Mouse (Mus musculus) embryonic facial prominence, embryonic 14.5 days (tissue): Measurements from ENCODE around the gene Clic6. TPM values are rescaled to one million over a fixed set of nuclear protein-coding genes. Genes with fewer than 3 reads are reported as not detected.

ENCODE experiments used
- ATAC-seq: fragments of 200-750 bp; cut with Nextera tagmentation; 2 replicates; pipeline ENCODE4 v1.8.0; 2017; ENCODE audit warnings: low read depth, moderate number of reproducible peaks, moderate TSS enrichment
- DNase-seq: peaks from one replicate; pipeline ENCODE4 v3.0.0-alpha.2; 2015; ENCODE audit warnings: low spot score
- H3K27ac ChIP-seq: fragments of 300-500 bp; sonication (generic); replicated peaks from 2 replicates; pipeline ENCODE4 v1.5.1; 2014; ENCODE audit warnings: low read depth, mild to moderate bottlenecking, low read length, moderate library complexity
- H3K27me3 ChIP-seq: fragments of 300-500 bp; sonication (generic); replicated peaks from 2 replicates; pipeline ENCODE4 v1.6.1; 2014; ENCODE audit warnings: low read length; ENCODE audit not compliant: control insufficient read depth, insufficient read depth
- H3K36me3 ChIP-seq: fragments of 300-500 bp; sonication (generic); 2 replicates; pipeline ENCODE4 v1.6.1; 2014; ENCODE audit warnings: low read length, mixed read lengths; ENCODE audit not compliant: control insufficient read depth, insufficient read depth
- H3K4me1 ChIP-seq: fragments of 300-500 bp; sonication (generic); 2 replicates; pipeline ENCODE4 v1.6.1; 2014; ENCODE audit warnings: antibody characterized with exemption, low read length; ENCODE audit not compliant: control insufficient read depth, insufficient read depth
- H3K4me2 ChIP-seq: fragments of 300-500 bp; sonication (generic); 2 replicates; pipeline ENCODE4 v1.6.1; 2014; ENCODE audit warnings: low read depth, mild to moderate bottlenecking, low read length, moderate library complexity, mixed read lengths
- H3K4me3 ChIP-seq: fragments of 300-500 bp; sonication (generic); 2 replicates; pipeline ENCODE4 v1.5.1; 2014; ENCODE audit warnings: low read depth, mild to moderate bottlenecking, low read length
- H3K9ac ChIP-seq: fragments of 300-500 bp; sonication (generic); 2 replicates; pipeline ENCODE4 v1.6.1; 2014; ENCODE audit warnings: low read depth, mild to moderate bottlenecking, low read length, moderate library complexity, mixed read lengths
- H3K9me3 ChIP-seq: fragments of 300-500 bp; sonication (generic); 2 replicates; pipeline ENCODE4 v1.6.1; 2016; ENCODE audit warnings: low read length; ENCODE audit not compliant: control insufficient read depth
- WGBS: fragments of 180-500 bp; shearing (Covaris S2); extraction: QIAGEN DNeasy Blood & Tissue Kit; methylation state at CpG from one replicate; pipeline ENCODE4 v1.1.7; 2014; 5-methylcytosine and 5-hydroxymethylcytosine counted together
- polyA plus RNA-seq: library from polyadenylated mRNA; unstranded; fragments of >200 nt; fragmentation: Nextera tagmentation; extraction: Ambion mirVana; gene quantifications from 2 replicates; pipeline ENCODE4 v1.2.1, GENCODE M21; 2014

Gene Clic6
- polyA plus RNA-seq, 1 experiment from 2014 or later, result 4.1 TPM

DNA sequence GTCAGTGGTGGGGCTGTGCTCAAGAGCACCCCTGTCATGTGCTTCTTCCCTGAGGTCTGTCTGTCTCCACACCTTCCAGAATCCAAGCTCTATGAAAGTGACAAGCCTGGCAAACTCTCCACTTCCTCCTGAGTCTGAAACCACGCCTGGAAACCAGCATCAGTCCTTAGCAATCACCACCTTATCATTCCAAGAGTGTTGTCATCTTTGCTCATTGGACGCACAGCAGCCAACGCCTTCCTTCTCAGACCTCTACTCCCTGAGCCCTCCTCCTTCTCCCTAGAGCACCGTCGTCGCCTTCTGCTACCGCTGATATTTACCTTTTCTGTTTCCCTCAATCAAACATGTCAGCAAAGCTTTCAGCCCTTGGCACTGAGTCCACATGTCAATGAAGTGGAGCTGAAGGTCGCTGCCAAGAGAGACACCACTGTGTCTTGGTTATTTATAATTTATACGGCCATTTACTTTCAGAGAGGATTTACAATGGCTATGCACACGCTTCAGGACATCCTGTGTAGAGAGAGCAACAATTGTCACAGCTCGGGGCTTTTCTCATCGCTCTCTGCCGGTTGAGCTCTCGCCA, 21.1 kb upstream of the Clic6 start:
- Histone ChIP-seq H3K27me3 (no peaks in the 10 kb centered on the region), H3K36me3 (no peaks in the 10 kb centered on the region), H3K4me1 (peaks cover 12% of the 10 kb centered on the region), H3K9me3 (no peaks in the 10 kb centered on the region), H3K27ac (no peak overlapping the region), H3K4me2 (peak overlapping the region; percentile 85), H3K9ac (no peak overlapping the region), H3K4me3 (peak overlapping the region; percentile 90)
- ATAC-seq (no peak), DNase-seq (no peak)
- WGBS, result 50% methylated on average over 14 of the region's 14 CpGs

DNA sequence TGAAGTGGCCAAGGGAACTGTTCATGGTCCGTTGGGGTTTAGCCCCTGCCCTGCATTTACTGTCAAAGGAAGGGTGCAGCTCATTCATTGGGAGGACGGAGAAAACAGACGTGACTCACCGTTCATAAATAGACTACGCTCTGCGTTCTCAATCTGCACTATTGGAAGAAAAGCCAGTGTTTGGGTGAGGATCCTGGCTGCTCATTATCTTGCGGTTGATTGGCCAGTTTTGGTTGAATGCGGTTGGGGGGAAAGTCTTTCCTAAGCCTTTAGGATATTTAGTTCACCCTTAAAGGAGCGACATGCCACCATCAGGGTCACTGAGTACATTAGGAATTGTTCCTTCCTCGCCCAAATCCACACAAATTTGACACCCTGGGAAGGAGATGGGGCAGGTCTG, 20.3 kb upstream of the Clic6 start:
- WGBS, result 7% methylated on average over 10 of the region's 10 CpGs

DNA sequence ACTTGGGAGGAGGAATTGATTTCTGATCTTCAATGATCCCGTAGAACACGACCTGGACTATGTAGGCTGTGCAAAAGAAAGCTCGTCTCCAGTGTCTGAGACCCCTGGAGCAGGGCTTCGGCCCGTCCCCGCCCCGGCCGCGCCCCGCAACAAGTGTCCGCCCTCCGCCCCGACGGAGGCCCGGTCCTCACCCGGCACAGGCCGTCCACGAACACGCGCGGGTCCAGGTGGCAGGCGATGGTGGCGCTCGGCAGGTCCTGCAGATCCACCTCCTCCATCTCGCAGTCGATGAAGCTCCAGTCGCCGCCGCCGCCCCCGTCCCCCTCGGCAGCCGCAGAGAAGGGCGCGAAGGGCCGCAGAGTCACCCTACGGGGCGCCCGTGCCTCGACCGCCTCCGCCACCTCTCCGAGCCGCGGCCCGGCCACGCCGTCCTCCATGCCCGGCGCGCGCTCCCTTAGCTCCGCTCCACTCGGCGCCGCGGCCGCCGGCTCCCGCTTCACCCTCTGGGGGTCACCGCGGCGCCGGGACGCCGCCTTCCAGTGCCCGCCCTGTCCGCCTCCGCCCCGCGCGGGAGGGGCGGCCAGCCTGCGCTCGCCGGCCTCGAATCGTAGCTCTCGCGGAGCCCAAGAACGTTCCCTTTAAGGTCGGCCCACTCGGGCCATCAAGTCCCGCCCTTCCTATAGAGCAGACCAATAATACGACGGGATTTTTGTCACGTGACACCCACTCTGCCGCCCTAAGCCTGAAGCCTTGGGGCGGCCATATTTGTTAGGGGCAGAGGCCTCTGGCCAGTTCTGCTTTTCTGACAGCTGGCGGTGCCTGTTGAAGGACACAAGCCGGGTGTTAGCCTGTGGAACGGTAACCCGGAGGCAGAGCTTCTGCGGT, 19.7 kb upstream of the Clic6 start:
- Histone ChIP-seq H3K9ac (peak overlapping the region; percentile 86), H3K36me3 (no peaks in the 10 kb centered on the region), H3K27me3 (no peaks in the 10 kb centered on the region), H3K4me2 (peak overlapping the region; percentile 85), H3K27ac (0 out of 2 replicates have a peak overlapping the region, but pooled peaks have one; percentile 39), H3K9me3 (no peaks in the 10 kb centered on the region), H3K4me1 (peaks cover 12% of the 10 kb centered on the region), H3K4me3 (peak overlapping the region; percentile 90)
- ATAC-seq (peak; percentile 99), DNase-seq (peak; percentile 99)
- WGBS, result under 1% methylated on average over 32 of the region's 94 CpGs

More for the DNA sequence above, 20.3 kb upstream of the Clic6 start:
- ATAC-seq, result no peak
- Histone ChIP-seq H3K9me3 (no peaks in the 10 kb centered on the region), H3K4me2 (peak overlapping the region; percentile 85), H3K27ac (no peak overlapping the region), H3K4me1 (peaks cover 12% of the 10 kb centered on the region), H3K27me3 (no peaks in the 10 kb centered on the region), H3K36me3 (no peaks in the 10 kb centered on the region), H3K9ac (peak overlapping the region; percentile 86), H3K4me3 (peak overlapping the region; percentile 90)
- DNase-seq, result no peak

DNA sequence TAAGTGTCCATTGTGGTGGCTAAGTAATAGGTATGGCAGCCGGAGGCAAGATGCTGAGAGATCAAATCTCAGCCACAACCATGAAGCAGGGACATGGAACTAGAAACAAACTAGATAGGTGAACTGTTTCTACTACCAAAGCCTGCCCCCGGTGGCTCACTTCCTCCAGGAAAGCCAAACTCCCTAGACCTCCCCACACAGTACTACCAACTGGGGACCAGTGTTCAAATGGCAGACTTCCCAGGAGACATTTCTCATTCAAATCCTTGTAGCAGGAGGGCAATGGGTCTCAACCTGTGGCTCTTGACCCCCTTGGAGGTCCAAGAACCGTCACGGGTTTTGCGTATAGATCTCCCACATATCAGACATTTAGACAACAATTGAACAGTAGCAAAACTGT, 18.5 kb upstream of the Clic6 start:
- H3K27ac ChIP-seq, result no peak overlapping the region
- no peak overlapping the region for H3K4me2 ChIP-seq
- H3K4me1 ChIP-seq, result peaks cover 12% of the 10 kb centered on the region
- no peaks in the 10 kb centered on the region for H3K27me3 ChIP-seq
- no peak overlapping the region for H3K9ac ChIP-seq
- H3K36me3 ChIP-seq, result no peaks in the 10 kb centered on the region
- no peak for ATAC-seq
- 67% methylated on average over 5 of the region's 5 CpGs for WGBS
- H3K4me3 ChIP-seq, result no peak overlapping the region
- no peaks in the 10 kb centered on the region for H3K9me3 ChIP-seq
- DNase-seq, result no peak

DNA sequence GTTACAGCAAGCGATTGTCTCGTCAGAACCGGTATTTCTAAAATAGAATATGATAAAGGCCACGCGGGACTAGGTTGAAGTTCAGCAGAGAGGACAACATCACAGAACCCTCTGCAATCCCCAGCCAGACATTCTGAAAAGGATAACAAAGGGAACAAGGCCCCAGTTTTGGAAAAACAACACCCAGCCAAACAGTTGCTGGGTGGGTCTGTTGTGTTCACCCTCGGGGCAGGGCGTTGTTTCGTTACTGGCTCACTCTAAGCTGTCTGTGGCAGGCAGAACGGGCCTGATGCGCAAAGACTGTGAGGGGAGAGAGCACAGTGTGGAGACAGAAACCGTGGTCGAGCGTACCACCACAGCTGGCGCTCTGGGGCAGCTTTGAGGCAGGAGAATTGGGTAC, 17.1 kb upstream of the Clic6 start:
- 71% methylated on average over 14 of the region's 14 CpGs for WGBS
- peak; percentile 17 for DNase-seq
- no peak overlapping the region for H3K27ac ChIP-seq
- H3K27me3 ChIP-seq, result no peaks in the 10 kb centered on the region
- H3K9me3 ChIP-seq, result no peaks in the 10 kb centered on the region
- H3K9ac ChIP-seq, result no peak overlapping the region
- peaks cover 12% of the 10 kb centered on the region for H3K4me1 ChIP-seq
- H3K36me3 ChIP-seq, result no peaks in the 10 kb centered on the region
- no peak for ATAC-seq
- H3K4me3 ChIP-seq, result no peak overlapping the region
- H3K4me2 ChIP-seq, result no peak overlapping the region

DNA sequence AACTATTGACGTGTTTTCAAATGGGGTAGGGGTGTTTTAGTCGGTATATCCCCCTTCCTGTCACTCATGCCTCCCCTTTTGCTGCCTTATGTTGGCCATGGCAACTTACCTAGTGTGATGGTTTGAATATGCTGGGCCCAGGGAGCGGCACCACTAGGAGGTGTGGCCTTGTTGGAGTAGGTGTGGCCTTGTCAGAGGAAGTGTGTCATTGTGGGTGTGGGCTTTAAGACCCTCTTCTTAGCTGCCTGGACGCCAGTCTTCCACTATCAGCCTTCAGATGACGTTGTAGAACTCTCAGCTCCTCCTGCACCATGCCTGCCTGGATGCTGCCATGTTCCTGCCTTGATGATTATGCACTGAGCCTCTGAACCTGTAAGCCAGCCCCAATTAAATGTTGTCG, 14.8 kb upstream of the Clic6 start, which contains the start of gene Rcan1:
TSS of gene Rcan1 (minus strand) at position 162 of the 400 bp plus-strand sequence.
- Histone ChIP-seq H3K4me3 (no peak within 1 kb of the TSS), H3K4me1 (no peaks in the 10 kb centered on the region), H3K36me3 (no peaks in the 10 kb centered on the region), H3K27ac (no peak within 1 kb of the TSS), H3K4me2 (no peak within 1 kb of the TSS), H3K9me3 (no peaks in the 10 kb centered on the region), H3K27me3 (no peaks in the 10 kb centered on the region), H3K9ac (no peak within 1 kb of the TSS)
- 62% methylated on average over 6 of the region's 6 CpGs for WGBS
- ATAC-seq (no peak), DNase-seq (no peak)

DNA sequence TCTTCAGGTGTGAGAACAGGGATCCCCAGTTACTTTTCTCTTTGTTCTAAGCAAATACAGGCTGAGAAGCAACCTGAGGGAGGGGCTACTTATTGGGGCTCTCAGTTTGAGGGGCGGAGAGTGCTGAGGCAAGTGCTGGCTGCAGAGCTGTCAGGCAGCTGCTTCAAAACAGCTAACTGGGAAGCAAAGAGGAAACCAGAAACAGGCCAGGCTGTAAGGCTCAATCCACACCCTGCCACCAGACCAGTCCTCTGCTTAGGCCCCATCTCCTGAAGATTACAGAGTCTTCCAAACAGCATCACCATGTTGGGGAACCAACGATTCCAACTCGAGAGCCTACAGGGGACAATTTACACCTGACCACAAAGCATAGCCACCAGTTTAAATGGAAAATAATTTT, 12.6 kb upstream of the Clic6 start:
- 0 out of 2 replicates have a peak, but pooled peaks cover 3% of the 10 kb centered on the region for H3K27me3 ChIP-seq
- no peaks in the 10 kb centered on the region for H3K4me1 ChIP-seq
- no peaks in the 10 kb centered on the region for H3K36me3 ChIP-seq
- DNase-seq, result no peak
- H3K4me3 ChIP-seq, result no peak overlapping the region
- no peak overlapping the region for H3K27ac ChIP-seq
- no peak overlapping the region for H3K4me2 ChIP-seq
- H3K9ac ChIP-seq, result no peak overlapping the region
- WGBS, result 88% methylated on average over 3 of the region's 3 CpGs
- ATAC-seq, result no peak
- no peaks in the 10 kb centered on the region for H3K9me3 ChIP-seq

DNA sequence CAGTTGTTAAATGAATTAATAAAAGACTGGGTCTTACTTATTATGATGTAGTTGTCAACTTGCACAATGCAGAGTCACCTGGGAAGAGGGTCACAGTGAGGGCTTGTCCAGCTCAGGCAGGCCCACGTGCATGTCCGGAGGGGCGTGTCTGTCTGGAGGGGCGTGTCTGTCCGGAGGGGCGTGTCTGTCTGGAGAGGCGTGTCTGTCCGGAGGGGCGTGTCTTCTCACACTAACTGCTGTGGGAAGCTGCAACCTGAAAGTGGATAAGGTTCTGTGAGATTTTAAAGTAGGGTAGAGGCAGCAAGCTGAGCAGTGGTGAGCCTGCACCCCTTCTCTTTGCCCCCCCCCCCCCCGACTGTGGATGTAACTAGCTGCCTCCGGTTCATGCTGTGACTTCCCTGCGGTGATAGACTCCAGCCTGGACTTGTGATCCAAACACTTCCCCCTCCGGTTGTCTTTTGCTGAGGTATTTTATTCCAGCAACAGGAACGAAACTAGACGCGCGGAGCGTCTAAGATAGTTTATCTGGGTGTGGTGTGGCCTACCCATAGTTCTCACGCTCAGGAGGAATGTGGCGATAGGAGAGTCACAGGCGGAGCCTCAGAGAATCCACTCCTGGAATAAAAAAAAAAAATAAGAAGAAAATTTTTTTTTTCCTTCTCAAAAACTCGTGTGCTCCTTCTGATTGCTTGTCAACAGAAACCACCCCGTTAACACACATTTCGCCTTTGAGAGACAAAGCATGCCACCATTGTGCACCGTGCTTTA, 10.3 kb upstream of the Clic6 start:
- Histone ChIP-seq H3K4me3 (no peak overlapping the region), H3K4me2 (no peak overlapping the region), H3K4me1 (0 out of 2 replicates have a peak, but pooled peaks cover 3% of the 10 kb centered on the region), H3K9ac (no peak overlapping the region; the same call in 1 of the 2 replicates), H3K27ac (no peak overlapping the region), H3K27me3 (peaks cover 6% of the 10 kb centered on the region; the same call in 1 of the 2 replicates), H3K36me3 (no peaks in the 10 kb centered on the region), H3K9me3 (no peaks in the 10 kb centered on the region)
- peak; percentile 72 for DNase-seq
- peak; percentile 45; the same call in 1 of the 2 replicates for ATAC-seq
- 47% methylated on average over 25 of the region's 25 CpGs for WGBS
